Mouse (Mus musculus): ENCODE data around the gene Gm5617. TPM values are rescaled to one million over a fixed set of nuclear protein-coding genes. Genes with fewer than 3 reads are reported as not detected.
"Not testable (repeated sequence)": the region's sequence is repeated elsewhere in the genome, so short reads cannot be mapped to it uniquely, and the experiment has no call there.

Gm5617 gene
- total RNA-seq (2021): 10 to 100 TPM; 20.5 to 21.2 TPM

DNA sequence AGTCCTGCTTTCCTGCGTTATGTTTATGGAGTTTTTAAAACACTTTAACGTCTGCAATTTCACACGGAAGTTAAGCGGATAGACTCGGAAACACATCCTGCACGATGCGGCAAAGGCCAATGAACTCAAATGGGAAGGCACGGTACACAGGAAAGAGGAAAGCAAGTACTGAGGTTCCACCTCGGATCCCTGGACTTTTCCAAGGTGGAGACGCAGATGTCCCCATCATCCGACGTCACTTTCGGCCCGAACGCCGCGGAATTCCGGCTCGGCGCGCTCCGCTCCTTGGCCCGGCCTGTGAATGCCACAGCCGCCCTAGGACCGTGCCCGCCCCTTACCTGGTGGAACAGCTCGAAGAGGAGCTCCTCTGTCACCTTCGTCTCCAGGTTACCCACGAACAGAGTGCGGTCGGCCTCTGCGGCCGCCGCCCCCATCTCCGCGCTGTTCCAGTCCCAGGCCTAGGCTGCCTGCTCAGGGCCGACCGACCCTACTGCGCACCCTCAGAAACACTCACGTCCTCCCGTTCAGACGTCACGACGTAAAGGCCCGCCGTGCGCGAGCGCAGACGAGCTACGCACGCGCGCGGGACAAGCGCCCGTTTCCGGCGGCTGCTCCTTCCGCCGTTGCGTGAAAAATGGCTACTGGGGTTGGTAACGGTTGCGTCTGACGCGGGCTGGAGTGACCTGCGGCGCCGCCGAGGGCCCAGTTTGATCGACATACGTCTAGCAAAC lies at the start of gene Gm5617, which contains the start of gene Rbm7:
Gene Gm5617 (plus strand): TSS at position 626 of the 731 bp plus-strand sequence.
Gene Rbm7 (minus strand): TSS at position 483 of the 731 bp plus-strand sequence.
- peak; percentile 95 for DNase-seq

DNA sequence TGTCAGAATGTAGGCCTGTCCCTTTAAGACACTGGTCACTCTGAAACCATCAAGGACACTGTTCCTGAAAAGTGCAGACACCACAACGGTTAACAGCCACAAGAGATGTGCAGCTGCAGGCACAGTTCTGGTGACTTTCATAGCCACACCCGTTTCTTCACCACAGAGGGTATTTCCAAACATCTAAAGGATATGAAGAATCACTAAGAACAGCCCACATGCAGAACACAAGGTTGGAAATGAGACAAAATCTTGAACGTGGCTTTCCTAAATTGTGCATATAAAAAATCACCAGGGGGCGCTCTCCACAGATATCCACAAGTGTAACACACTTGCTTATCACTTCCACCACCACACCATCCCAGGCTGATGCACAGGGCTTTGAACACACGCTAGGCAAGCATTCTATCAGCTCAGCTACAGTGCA lies 47.4 kb upstream of the Gm5617 start:
- DNase-seq: peak; percentile 17

DNA sequence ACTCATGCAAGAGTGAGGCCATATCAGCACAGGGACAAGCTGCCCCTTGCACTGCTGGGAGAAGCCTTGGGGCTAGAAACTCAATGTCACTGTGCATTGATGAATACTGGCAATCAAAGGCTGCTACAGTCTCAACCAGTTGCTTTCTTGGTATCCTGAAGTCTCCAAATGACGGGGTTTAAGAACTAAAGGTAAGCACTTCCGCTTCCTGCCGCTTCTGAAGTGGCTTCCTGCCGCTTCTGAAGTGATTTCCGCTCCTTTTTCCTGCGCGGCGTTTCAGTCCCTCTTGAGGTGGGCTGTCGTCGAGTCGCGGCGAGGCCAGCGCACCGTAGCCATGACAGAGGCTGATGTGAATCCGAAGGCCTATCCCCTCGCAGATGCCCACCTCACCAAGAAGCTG lies 45.2 kb upstream of the Gm5617 start:
- no peak for DNase-seq

DNA sequence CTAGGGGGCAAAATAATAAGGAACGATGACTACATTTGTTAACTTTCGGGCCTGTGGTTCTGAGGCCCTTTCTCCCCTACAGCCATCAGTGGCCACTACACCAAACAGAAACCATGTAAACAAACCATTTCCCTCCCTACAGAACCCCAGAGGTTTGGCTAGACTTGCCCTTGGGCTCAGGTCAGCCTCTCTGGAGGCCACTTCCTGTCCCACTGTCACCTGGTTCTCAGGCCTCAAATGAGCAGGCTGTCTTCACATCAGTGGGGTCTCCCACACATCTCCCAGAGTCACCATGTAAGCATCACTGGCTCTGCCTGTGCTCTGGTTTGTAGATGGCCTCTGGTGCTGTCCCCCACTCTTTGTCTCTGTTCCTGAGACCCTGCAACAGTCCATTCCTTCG lies 39.3 kb upstream of the Gm5617 start:
- DNase-seq: no peak

DNA sequence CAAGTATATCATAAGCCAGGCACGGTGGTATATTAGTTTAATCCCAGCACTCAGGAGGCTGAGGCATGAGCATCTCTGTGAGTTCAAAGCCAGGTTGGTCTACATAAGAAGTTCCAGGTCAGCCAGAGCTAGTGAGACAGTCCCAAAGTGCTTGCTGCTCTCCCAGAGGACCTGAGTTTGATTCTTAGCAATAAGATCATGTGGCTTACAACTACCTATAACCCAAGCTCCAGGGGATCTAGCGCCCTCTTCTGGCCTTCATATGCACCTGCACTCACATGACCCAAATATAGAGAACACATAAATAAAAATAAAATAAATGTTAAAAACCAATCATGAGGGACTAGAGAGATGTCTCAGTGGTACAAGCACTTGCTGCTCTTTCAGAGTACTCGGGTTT lies 36.4 kb upstream of the Gm5617 start:
- no peak for DNase-seq

DNA sequence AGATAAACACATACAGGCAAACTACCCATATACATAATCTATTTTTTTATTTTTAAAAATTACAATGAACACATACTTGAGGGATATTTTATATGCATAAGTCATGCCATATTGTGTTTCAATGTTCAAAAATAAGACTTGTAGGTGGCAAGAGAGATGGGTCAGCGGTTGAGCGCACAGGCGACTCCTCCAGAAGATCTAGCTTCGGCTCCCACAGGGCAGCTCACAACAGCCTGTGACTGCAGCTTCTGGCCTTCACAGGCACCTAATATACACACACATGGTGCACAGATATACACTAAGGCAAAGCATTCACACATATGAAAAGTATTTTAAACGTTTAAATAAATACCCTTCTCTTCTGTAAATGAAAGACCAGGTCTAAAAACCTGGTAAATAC lies 35.9 kb upstream of the Gm5617 start:
- DNase-seq: no peak

DNA sequence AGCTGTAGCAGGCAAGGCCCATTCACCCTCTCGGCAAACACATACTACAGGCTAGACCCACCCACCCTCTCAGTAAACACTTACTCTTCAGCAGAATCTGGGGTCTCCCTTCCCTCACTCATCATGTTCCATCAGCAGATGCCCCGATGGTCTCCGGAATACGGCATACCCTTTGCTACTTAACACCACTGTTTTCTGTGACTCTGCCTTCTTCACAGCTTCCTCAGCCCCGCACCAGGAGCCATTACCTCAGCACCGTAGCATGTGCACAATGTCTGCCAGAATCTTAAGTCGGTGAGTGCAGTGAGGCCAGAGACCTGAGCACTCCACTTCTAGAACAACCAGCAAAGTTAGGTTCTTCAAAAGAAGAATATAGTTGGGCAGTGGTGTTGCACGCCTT lies 34.5 kb upstream of the Gm5617 start:
- DNase-seq: no peak

DNA sequence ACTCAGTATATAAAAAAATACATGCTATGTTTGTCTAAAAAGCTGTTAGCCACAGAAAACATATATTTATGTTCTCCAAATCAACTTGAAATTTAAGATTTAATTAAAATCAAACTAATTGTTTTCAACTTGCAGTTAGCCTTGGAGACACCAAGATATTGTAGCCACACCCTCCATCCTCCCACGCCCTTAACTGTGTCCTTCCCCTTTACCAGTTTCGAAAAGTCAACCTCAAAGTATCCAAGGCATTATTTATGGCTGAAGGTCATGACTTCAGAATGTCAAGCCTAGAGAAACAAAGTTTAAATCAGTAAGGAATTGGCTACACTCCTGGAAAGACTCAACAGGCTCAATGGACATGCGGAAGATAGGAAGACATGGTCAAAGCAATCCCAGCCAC lies 33.7 kb upstream of the Gm5617 start:
- DNase-seq: no peak

DNA sequence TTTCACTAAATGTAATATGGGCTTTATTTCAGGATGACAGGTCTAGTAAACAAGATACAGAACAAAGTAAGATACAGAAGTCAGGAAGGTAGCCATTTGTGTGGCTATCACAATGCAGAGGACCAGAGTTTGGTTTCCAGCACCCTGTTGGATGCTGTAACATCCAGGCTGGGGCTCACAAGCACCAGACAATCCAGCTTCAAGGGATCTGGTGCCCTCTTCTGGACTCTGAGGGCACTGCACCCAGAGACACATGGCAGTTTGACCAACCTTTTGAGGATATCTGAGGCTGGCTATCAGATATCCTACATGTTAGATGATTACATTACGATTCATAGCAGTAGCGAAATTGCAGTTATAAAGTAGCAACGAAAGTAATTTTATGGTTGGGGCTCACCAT lies 29.6 kb upstream of the Gm5617 start:
- no peak for DNase-seq

DNA sequence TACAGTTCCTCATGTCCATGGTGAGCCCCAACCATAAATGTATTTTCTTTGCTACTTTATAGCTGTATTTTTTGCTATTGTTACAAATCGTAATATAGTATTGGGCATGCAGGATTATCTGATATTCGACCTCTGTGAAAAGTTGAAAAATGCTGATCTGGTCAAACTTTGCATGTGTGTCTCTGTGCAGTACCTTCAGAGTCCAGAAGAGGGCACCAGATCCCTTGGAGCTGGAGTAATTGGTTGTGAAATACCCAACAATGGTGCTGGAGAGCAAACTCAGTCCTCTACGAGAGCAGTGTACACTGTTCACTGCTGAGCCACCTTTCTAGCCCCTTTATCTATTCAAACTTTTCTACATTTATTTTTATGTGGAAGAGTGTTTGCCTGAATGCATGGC lies 28.4 kb upstream of the Gm5617 start:
- DNase-seq: peak; percentile 81

DNA sequence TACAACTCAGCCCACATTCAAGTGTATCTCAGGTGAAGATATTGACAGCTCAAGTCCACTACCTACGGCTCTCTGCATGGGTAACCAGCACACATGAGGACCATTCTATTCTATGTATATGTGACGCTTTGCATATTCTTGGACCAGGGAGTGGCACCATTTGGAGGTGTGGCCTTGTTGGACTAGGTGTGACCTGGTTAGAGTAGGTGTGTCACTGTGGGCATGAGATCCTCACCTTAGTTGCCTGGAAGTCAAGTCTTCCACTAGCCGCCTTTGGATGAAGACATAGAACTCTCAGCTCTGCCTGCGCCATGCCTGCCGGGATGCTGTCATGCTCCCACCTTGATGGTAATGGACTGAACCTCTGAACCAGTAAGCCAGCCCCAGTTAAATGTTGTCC lies 27.8 kb upstream of the Gm5617 start:
- DNase-seq: not testable (repeated sequence)

DNA sequence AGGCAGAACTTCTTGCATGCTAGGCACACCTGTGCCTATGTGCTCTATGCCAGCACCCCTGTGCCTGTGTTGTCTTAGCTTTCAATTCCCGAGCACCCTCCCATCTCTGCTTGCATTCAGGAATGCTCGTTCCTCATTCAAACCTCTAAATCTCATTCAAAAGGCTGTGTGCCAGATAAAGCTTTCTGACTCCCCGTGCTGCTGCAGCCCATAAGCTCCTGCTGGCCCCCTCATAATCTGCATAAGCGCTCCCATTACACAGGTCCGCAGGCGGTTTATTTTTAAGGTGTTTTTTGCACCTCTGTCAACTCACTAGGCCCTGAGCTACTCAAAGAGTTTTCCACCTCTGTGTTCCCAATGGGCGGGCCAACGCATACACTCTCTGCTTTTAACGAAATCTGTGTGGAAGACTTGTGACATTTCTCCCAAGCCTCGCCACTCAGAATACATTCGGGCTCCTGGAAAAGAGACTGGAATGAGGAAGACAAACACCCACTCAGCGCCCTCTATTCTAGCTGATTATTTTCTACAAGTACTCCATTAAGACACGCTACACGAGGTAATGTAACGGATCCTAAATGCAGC lies 22.7 kb upstream of the Gm5617 start:
- no peak for DNase-seq

DNA sequence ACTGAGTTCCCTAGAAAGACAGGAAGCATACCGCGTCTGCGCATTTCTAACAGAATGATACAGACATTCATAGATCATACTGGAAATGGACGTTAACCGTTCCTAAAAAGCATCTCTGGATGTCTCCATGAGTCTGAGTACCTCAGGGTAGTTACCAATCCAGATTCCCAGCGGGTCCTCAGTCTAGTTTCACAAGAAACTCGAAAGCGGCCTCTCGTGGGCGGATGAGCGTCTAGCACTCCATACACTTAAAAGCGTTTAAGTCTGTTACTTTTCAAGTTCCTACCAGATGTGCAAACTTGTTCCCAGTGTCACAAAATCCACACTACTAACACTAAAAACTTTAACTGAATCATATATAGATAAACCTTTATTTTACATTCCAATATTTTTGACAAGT lies 22.1 kb upstream of the Gm5617 start:
- DNase-seq: no peak

DNA sequence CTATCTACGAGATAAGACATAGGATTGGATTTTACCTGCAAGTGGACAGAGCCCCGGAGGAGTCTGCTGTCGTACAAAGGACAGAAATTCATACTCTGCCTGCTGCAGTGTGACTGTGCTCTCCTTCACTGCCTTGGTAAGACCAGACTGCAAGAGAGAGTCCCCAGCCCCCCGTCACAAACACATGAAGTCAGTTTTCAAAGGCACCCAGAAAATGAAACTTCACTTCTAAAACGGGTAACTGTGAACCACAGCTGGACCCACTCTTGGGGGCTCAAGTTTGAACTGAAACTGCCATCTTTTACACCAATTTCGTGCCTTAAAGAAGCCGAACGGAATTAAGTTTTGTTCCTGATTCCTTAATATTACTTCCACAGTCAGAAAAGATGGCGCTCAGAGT lies 20.9 kb upstream of the Gm5617 start:
- DNase-seq: no peak

DNA sequence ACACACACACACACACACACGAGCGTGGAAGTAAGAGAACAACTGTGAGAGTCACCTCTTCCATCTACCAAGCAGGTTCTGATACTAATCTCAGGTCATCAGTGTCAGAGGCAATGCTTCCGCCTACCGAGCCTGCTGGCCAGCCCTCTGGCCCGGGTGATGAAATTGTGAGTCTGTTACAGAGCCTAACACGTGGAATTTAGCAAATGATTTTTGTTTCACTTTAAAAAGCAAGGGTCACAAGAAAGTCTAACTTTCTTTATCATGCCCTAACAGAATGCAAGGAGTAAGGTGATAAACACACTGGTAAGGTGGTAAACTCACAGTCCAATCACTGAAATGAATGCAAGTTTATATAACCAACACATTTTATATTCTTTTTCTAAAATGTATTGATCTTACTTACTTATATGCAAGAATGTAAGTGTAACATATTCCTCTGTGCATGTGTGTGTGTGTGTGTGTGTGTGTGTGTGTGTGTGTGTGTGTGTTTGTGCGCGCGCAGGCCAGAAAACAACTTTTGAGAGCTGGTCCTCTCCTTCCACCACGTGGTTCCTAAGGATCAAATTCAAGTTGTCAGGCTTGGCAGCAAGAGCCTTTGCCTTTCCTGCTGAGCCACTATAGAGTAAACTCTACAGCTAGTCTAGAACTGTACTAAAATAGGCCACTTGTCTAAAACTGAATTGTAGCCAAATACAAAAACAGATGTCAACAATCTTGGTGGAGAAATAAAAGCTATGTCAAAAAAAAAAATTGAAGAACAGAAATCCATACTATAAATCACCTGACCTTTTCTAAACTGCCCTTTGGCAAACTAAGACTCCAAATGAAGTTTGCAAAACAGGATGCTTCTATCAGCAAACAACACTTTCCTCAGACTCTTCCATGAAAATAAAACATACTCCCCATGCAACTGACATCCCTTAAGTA lies 18.7 kb upstream of the Gm5617 start:
- DNase-seq: no peak

DNA sequence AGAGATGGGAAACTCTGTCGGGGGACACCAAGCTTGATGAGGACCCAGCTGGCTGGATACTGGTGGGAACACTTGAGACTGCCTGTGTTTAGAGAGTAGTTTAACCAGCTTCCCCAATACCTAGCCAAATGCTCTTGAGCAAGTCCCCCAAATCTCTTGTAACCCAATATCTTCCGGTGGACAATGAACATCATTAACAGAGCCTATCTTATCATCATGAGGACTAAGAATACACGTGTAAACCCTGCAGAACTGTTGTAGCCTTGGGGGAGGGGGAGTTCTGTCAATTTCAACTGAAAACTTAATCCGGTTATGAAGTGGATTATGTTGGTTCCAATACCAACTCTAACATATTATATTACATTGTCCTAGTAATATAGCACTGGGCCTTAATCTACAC lies 16.4 kb upstream of the Gm5617 start:
- no peak for DNase-seq

DNA sequence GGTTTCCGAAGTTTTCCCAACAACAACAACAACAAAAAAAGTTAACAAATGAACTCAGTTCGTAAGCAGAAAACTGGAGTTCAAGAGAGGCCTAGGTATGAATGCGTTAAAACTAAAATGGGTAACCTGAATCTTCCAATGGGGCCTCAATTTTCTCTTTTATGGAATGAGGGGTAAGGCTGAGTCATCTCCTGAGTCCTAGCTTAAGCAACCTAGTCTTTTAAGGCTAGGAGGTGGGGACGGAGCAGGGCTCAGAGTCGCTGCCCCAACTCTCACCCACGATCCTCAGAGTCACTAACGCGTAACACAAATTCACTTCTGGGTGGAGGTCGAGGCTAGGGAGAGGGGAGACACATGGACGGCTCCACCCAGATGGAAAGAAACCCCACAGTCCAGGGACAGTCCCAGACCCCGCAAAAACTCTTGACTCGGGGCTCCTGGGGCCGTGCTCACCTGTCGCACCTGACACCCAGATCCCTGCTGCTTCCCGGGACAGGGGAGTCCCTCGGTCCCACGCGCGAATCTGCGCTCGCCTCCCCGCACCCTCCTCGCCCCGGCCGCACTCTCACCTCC lies 15.3 kb upstream of the Gm5617 start:
- DNase-seq: no peak

DNA sequence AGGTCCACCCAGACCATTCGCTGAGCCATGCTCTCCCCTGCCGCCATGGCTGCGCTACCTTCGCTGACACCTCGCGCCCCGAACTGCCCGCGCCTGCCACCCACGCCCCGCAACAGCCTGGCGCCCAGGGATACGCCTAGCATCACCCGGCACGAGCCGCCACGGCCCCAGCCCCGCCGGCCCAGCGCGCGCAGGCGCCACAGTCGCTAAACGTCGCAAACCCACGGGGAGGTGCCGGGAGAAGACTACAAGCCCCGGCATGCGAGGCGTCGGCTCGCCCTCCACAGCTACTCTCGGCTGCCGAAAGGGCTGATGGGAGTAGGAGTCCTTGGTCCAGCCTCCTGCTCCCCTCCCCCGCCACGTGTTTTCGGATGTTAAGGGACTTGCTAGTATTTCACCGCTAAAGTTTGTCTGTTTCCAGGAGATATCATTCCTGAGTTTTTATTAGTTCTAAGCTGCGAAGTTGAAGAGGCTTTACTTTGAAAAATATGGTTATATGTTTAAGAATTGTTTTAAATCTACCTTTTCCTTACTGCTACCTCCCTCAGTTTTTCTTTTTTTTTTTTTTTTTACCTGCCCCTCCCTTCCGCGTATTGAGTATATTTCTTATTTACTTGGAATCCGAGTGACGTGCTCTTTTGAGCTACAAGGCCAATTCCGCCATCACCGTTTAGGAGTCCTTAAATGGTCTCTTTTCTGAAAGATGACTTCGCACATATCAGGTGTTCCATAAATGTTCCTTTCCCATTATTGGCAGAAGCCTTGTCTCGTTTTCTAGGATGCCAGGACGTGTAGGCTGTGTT lies 14.6 kb upstream of the Gm5617 start, which contains the start of gene Rexo2:
Gene Rexo2 (minus strand): TSS at position 213 of the 803 bp plus-strand sequence.
- peak; percentile 95 for DNase-seq

DNA sequence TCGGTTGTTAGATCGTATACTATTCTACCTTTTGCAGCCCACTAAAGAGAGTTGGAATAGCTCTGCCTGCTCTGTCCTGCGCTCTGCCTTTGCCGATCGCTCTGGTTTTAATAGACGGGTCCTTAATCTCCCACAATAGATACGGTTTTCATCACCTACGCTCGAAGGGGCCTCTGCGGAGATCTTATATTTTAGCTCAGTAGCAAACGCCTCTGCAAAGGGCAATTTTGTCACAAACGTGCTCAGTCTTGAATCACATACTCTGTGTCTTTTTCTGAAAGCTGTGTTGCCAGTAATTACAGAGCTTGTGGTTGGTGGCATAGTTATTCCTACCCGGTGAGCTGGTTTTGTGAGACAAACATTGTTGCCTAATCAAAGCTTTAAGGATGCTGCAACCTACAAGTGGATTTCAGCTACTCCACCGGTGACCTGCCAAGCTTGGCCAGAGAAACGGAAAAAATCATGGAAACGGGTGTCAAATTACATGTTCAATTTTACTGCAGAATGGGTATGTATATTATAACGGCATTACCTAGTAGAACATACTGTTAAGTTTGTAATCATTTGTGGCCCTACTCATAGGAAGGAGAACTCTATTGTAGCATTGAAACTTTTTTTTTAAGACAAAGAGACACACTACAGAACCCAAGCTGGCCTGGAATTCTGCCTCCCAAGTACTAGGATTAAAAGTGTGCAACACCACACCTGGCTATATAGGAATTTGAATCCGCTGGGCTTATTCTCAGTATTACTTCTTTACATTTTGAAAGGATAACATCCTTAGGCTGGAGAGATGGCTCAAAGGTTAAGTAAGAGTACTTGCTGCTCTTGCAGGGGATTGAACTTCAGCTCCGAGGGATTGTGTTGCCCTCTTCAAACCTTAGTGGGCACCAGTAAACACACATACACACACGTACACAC lies 13.8 kb upstream of the Gm5617 start:
- no peak for DNase-seq

DNA sequence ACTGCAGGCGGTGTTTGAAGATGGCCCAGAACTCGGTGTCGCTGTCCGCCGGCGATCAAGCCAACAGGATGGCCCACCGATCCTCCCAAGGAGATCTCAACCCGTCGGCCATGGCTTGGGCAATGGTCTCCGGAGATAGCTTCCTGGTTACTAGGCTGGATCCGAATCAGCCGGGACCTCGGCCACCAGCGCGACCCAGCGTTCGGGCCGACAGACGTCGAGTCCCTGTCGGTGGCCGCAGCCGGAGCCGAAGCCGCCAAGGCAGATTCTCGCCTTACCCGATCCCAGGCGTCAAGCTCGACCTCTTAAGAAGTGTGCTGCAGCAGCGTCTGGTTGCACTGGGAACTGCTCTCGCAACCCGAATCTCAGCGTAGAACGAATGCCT lies 298 bp downstream of the Gm5617 start:
- DNase-seq: no peak

DNA sequence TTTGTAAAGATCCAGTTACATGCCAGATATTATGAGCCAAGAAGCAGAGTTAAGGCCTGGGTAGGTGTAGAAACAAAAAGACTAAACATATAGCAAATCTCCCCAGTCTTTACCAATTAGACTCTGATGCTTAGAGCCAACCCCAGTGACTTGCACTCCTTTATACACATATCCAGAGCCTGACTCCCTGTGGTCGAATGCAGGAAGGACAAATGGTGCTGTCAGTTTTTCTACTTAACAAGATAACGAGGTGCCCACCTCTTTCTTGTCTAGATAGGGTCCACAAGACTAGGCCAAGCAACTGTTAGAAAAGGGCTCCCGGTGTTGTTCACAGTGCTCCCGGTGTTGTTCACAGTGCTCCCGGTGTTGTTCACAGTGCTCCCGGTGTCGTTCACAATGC lies 6.0 kb downstream of the Gm5617 start:
- DNase-seq: no peak
